Mouse (Mus musculus) hindbrain, embryonic 14.5 days (tissue): ENCODE data around the gene Myo1b. TPM values are rescaled to one million over a fixed set of nuclear protein-coding genes. Genes with fewer than 3 reads are reported as not detected.

ENCODE experiments used
- ATAC-seq: fragments of 200-750 bp; cut with Nextera tagmentation; 2 replicates; pipeline ENCODE4 v1.8.0; 2017; ENCODE audit warnings: moderate number of reproducible peaks, mild to moderate bottlenecking, moderate TSS enrichment, moderate library complexity; ENCODE audit not compliant: low FRiP score
- DNase-seq: peaks from one replicate; pipeline ENCODE4 v3.0.0-alpha.2; 2015; ENCODE audit warnings: low spot score
- H3K27ac ChIP-seq: fragments of 300-500 bp; sonication (generic); 2 replicates; pipeline ENCODE4 v1.5.1; 2014; ENCODE audit warnings: mild to moderate bottlenecking, moderate library complexity
- H3K27me3 ChIP-seq: fragments of 300-500 bp; sonication (generic); 2 replicates; pipeline ENCODE4 v1.6.1; 2014; ENCODE audit warnings: mild to moderate bottlenecking, low read length, mixed read lengths; ENCODE audit not compliant: control insufficient read depth, insufficient read depth
- H3K36me3 ChIP-seq: fragments of 300-500 bp; sonication (generic); replicated peaks from 2 replicates; pipeline ENCODE4 v1.6.1; 2014; ENCODE audit not compliant: control insufficient read depth, insufficient read depth
- H3K4me1 ChIP-seq: fragments of 300-500 bp; sonication (generic); replicated peaks from 2 replicates; pipeline ENCODE4 v1.6.1; 2014; ENCODE audit warnings: antibody characterized with exemption, low read length, mixed read lengths; ENCODE audit not compliant: control insufficient read depth, insufficient read depth
- H3K4me2 ChIP-seq: fragments of 300-500 bp; sonication (generic); replicated peaks from 2 replicates; pipeline ENCODE4 v1.6.1; 2014; ENCODE audit warnings: mild to moderate bottlenecking, moderate library complexity
- H3K4me3 ChIP-seq: fragments of 300-500 bp; sonication (generic); replicated peaks from 2 replicates; pipeline ENCODE4 v1.5.1; 2014; ENCODE audit warnings: mild to moderate bottlenecking, low read length
- H3K9ac ChIP-seq: fragments of 300-500 bp; sonication (generic); 2 replicates; pipeline ENCODE4 v1.6.1; 2014
- H3K9me3 ChIP-seq: fragments of 300-500 bp; sonication (generic); 2 replicates; pipeline ENCODE4 v1.6.1; 2016; ENCODE audit warnings: low read length; ENCODE audit not compliant: control insufficient read depth
- WGBS: fragments of 180-500 bp; shearing (Covaris S2); extraction: QIAGEN DNeasy Blood & Tissue Kit; methylation state at CpG from one replicate; pipeline ENCODE4 v1.1.7; 2014; 5-methylcytosine and 5-hydroxymethylcytosine counted together
- polyA plus RNA-seq: library from polyadenylated mRNA; unstranded; fragments of >200 nt; fragmentation: Nextera tagmentation; extraction: Ambion mirVana; gene quantifications from 2 replicates; pipeline ENCODE4 v1.2.1, GENCODE M21; 2014

The Myo1b gene
- polyA plus RNA-seq, 1 experiment from 2014 or later = 81.5 TPM

GRCm38 (mm10) chr1:51862828-51863421, 52.9 kb downstream of the Myo1b start:
- Histone ChIP-seq H3K9ac (no peak overlapping the region), H3K36me3 (no peaks in the 10 kb centered on the region), H3K27me3 (no peaks in the 10 kb centered on the region), H3K9me3 (no peaks in the 10 kb centered on the region), H3K4me2 (no peak overlapping the region), H3K27ac (no peak overlapping the region), H3K4me3 (no peak overlapping the region), H3K4me1 (0 out of 2 replicates have a peak, but pooled peaks cover 4% of the 10 kb centered on the region)
- DNase-seq (no peak), ATAC-seq (no peak)
- 94% methylated on average over 8 of the region's 8 CpGs for WGBS

GRCm38 (mm10) chr1:51860837-51861236, 55.0 kb downstream of the Myo1b start:
- no peak overlapping the region for H3K4me3 ChIP-seq
- no peak overlapping the region for H3K27ac ChIP-seq
- DNase-seq (no peak), ATAC-seq (no peak)
- H3K4me2 ChIP-seq = no peak overlapping the region
- no peaks in the 10 kb centered on the region for H3K4me1 ChIP-seq
- H3K27me3 ChIP-seq = no peaks in the 10 kb centered on the region
- 91% methylated on average over 10 of the region's 10 CpGs for WGBS
- no peak overlapping the region for H3K9ac ChIP-seq
- H3K36me3 ChIP-seq = no peaks in the 10 kb centered on the region
- H3K9me3 ChIP-seq = no peaks in the 10 kb centered on the region

- Histone ChIP-seq H3K4me3 (no peak overlapping the region), H3K9ac (no peak overlapping the region), H3K4me1 (no peaks in the 10 kb centered on the region), H3K36me3 (no peaks in the 10 kb centered on the region), H3K27me3 (no peaks in the 10 kb centered on the region), H3K9me3 (no peaks in the 10 kb centered on the region), H3K27ac (no peak overlapping the region), H3K4me2 (no peak overlapping the region)
- no peak for ATAC-seq
- 89% methylated on average over 4 of the region's 4 CpGs for WGBS
- no peak for DNase-seq
These were observed 58.9 kb downstream of the Myo1b start for GRCm38 (mm10) chr1:51856946-51857345.

GRCm38 (mm10) chr1:51856245-51856915, 59.5 kb downstream of the Myo1b start:
- Histone ChIP-seq H3K27me3 (no peaks in the 10 kb centered on the region), H3K4me3 (no peak overlapping the region), H3K9me3 (no peaks in the 10 kb centered on the region), H3K9ac (no peak overlapping the region), H3K4me1 (0 out of 2 replicates have a peak, but pooled peaks cover 4% of the 10 kb centered on the region), H3K4me2 (no peak overlapping the region), H3K27ac (no peak overlapping the region; the same call in 1 of the 2 replicates), H3K36me3 (no peaks in the 10 kb centered on the region)
- WGBS = 86% methylated on average over 11 of the region's 11 CpGs
- DNase-seq (no peak), ATAC-seq (no peak)

GRCm38 (mm10) chr1:51855541-51856244, 60.2 kb downstream of the Myo1b start:
- 67% methylated on average over 10 of the region's 10 CpGs for whole genome bisulfite sequencing
- 0 out of 2 replicates have a peak, but pooled peaks cover 5% of the 10 kb centered on the region for H3K4me1 ChIP-seq
- ATAC-seq (no peak), DNase-seq (no peak)
- no peak overlapping the region for H3K4me2 ChIP-seq
- H3K9me3 ChIP-seq = no peaks in the 10 kb centered on the region
- H3K9ac ChIP-seq = no peak overlapping the region
- H3K4me3 ChIP-seq = no peak overlapping the region
- H3K27me3 ChIP-seq = no peaks in the 10 kb centered on the region
- no peaks in the 10 kb centered on the region for H3K36me3 ChIP-seq
- H3K27ac ChIP-seq = no peak overlapping the region

- Histone ChIP-seq H3K9ac (no peak overlapping the region), H3K27me3 (no peaks in the 10 kb centered on the region), H3K4me1 (0 out of 2 replicates have a peak, but pooled peaks cover 5% of the 10 kb centered on the region), H3K9me3 (no peaks in the 10 kb centered on the region), H3K4me3 (no peak overlapping the region), H3K27ac (no peak overlapping the region), H3K4me2 (no peak overlapping the region), H3K36me3 (no peaks in the 10 kb centered on the region)
- 66% methylated on average over 5 of the region's 5 CpGs for whole genome bisulfite sequencing
- ATAC-seq = no peak
- DNase-seq = no peak
These were observed 63.6 kb downstream of the Myo1b start for GRCm38 (mm10) chr1:51852314-51852713.

- Histone ChIP-seq H3K27me3 (no peaks in the 10 kb centered on the region), H3K36me3 (no peaks in the 10 kb centered on the region), H3K4me1 (0 out of 2 replicates have a peak, but pooled peaks cover 5% of the 10 kb centered on the region), H3K9me3 (no peaks in the 10 kb centered on the region), H3K27ac (no peak overlapping the region), H3K4me2 (no peak overlapping the region), H3K4me3 (no peak overlapping the region), H3K9ac (no peak overlapping the region)
- ATAC-seq = no peak
- DNase-seq = no peak
- 60% methylated on average over 8 of the region's 8 CpGs for WGBS
These were observed 66.2 kb downstream of the Myo1b start for GRCm38 (mm10) chr1:51849570-51850211.

- no peaks in the 10 kb centered on the region for H3K4me1 ChIP-seq
- H3K27me3 ChIP-seq = no peaks in the 10 kb centered on the region
- H3K4me2 ChIP-seq = no peak overlapping the region
- H3K36me3 ChIP-seq = no peaks in the 10 kb centered on the region
- H3K9ac ChIP-seq = no peak overlapping the region
- 82% methylated on average over 2 of the region's 2 CpGs for WGBS
- no peak overlapping the region for H3K4me3 ChIP-seq
- H3K9me3 ChIP-seq = no peaks in the 10 kb centered on the region
- DNase-seq = no peak
- ATAC-seq = no peak
- H3K27ac ChIP-seq = no peak overlapping the region
These were observed 70.4 kb downstream of the Myo1b start for GRCm38 (mm10) chr1:51845264-51846036.
